Mouse (Mus musculus): Measurements from ENCODE around the gene Nav2. TPM values are rescaled to one million over a fixed set of nuclear protein-coding genes. Genes with fewer than 3 reads are reported as not detected.

The Nav2 gene
- total RNA-seq, 2 experiments from 2014 or later: 116 to 131 TPM

DNA sequence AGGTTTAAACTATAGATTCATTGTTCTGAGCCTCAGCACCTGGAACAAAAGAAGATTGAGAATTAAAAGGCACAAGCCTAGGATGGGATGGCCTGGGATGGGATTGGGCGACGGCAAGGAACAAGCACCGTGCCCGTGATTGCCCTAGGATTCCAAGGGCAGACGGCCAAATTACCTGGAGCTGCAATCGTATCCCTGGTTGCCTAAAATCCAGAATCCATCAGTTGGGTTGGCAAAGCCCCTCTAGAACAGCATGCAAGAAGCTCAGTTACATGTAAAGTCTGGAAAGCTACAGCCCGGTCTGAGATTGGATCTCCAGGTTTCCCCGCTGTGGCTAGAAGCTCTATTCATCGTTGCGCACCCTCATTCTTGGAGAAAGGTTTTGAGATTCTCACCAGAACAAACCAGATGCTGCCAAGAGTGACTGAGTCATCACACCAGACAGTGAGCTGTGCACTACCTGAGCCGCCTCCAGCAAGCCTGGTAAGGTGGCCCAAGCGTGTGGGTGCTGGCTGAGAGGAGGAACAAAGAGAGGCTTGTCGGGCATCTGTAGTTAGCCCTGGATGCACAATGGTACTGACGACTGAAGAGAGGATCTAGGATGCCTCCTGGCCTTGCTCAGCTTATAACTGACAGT is 531.9 kb downstream of the Nav2 start:
- intact Hi-C loops (cut with DNase I): no loop called here
- DNase-seq (ENCODE audit: extremely low spot score in 1 of 2, low spot score in 2 of 2): peak in 1 of 2 experiments; percentile 30

DNA sequence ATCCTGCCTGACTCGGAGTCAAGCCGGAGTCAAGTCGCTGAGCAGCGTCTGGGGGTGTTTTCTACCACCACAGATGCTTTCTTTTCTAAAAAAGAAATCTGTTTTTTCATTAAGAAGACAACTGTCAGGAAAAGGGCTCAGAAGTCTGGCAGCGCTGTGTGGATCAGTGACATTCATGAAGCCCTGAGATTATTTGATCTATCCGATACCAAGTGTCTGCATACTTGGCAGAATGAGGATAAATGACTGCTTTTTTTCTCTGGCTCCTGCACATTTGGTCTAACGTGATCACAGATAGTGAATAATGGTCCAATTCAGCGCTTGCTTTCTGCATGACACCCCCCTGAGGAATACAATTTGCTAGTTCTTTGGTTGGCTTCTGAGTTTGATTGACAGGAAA is 533.7 kb downstream of the Nav2 start:
- DNase-seq (ENCODE audit: extremely low spot score in 1 of 2, low spot score in 2 of 2): no peak
- intact Hi-C loops (cut with DNase I): no loop called here

DNA sequence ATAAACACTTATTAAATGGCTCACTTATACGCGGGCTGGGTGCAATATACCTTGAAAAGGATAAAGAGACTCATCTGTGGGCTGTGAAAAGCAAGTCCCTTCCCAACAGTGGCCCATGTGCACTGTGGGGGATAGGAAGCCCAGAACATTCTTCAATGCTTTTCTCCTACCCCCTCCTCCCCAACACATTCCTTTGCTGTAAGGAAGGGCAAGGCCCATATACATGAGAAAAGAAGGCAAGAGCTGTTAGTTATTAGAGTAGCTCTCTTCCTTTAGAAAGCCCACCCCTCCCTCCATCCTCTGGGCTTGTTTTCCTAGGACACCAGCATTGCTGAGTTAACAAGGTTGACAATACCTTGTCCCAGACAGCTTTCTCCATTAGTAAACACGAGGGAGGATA is 540.1 kb downstream of the Nav2 start:
- DNase-seq (ENCODE audit: extremely low spot score in 1 of 2, low spot score in 2 of 2): no peak
- intact Hi-C loops (cut with DNase I): no loop called here

DNA sequence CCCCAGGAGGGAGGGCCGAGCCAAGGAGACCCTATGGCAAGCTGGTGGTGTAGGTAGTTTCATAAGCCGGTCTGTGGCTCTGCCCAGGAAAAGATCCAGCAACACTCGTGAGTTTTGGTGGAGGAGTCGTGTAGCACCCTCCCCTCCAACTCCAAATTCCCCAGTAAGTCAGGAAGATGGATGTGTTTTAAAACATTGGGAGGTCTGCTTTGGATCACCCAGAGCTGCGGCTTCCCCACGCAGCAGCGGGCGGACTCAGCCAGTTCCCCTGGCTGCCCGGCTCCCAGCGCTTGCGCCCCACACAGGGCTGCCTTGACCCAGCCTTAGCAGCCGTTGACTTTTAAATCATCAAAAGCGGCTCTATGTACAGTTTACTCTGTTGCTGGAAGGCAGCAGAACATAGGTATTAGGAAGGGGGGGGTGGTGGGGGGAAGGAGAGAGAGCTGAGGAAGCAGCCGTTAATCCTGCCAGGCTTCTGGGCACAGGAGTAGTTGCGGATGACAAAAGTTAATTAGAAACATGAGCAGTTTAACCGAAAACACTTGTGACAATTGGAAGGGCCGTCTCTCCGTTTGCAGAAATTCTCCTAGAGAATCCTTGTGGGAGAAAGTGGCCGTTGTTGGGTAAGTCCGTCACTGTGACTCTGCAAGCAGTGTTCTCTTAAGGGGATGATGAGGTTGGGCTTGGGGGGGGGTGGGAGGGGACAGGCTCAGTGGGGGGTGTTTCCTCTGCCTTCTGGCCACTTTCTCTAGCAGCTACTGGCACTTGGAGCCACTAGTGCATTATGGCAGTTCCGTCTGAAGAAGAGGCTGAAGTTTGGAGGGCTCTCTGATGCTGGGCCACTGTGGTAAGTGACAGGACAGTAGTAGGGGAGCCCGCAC is 542.0 kb downstream of the Nav2 start:
- intact Hi-C loops (cut with DNase I): no loop called here
- peak in 1 of 2 experiments; percentile 38 for DNase-seq (ENCODE audit: extremely low spot score in 1 of 2, low spot score in 2 of 2)

DNA sequence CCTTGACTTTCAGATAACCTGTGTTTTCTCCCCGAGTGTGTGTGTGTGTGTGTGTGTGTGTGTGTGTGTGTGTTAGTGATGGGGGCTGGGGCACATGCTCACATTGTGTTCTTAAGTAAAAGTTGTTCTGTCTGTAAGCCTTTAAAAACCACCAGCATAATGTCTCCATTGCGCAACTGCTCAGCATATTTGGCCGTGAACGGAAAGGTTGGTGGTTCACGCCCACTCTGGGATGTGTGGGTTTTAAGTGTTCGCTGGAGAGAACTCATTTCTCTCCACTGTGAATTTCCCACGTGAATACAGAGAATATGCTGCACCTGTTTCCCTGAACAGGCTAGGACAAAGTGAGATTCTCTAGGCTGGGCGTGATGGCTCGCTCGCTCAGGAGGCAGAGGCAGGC is 542.7 kb downstream of the Nav2 start:
- no peak for DNase-seq (ENCODE audit: extremely low spot score in 1 of 2, low spot score in 2 of 2)
- intact Hi-C loops (cut with DNase I): no loop called here

DNA sequence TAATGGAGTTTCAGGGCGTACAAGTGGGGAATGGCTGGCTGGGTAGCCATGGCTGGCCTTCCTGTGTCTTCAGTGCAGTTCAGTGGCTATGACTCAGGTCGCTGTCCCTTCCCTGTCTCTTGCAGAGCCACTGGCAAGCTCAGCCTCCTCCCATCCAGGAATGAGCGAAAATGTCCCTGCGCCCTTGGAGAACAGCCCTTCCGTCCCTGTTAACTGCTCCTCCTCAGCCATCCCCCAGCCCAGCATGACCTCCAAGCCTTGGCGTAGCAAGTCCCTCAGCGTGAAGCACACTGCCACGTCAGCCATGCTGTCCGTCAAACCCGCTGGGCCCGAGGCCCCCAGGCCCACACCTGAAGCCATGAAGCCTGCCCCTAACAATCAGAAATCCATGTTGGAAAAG is 543.8 kb downstream of the Nav2 start:
- intact Hi-C loops (cut with DNase I): no loop called here
- DNase-seq (ENCODE audit: extremely low spot score in 1 of 2, low spot score in 2 of 2): no peak

DNA sequence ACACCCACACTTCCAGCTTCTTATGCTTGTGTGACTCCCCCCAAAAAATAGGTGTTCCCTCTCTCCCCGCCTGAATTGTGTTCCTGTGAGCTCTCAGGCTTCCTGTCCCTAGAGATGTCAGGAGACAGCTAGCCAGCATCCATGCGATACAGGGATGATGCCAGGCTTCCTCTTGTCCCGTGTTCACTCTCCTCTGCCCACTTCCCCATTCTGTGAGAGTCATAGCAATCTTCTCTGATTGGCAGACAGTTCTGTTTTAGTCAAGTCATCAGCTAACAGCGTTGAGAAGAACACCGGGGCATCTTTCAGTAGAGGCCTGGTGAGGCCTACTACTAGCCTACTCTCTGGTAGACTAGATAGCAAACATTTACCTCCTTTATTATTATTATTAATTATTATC is 546.1 kb downstream of the Nav2 start:
- DNase-seq (ENCODE audit: extremely low spot score in 1 of 2, low spot score in 2 of 2): no peak

DNA sequence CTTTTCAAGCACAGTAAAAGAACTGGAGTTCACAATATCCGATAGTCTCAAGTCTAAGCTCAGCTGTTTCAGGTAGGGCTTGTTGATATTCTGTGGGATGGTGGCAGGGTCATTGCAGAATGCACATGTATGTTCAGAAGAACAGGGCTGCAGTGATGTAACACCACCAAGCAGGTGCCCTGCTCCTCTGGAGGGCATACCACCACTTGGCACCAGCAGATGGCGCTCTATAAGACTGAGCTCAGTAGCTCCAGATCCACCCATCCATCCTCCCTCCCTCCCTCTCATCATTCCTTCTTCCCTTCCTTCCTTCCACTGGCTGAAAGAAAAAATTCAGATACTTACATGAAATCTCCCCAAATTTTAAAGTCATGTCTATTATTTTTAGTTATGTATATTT is 547.6 kb downstream of the Nav2 start:
- intact Hi-C loops (cut with DNase I): no loop called here
- DNase-seq (ENCODE audit: extremely low spot score in 1 of 2, low spot score in 2 of 2): peak in 1 of 2 experiments; percentile 74

More for the DNA sequence above, 546.1 kb downstream of the Nav2 start:
- intact Hi-C loops (cut with DNase I): no loop called here

DNA sequence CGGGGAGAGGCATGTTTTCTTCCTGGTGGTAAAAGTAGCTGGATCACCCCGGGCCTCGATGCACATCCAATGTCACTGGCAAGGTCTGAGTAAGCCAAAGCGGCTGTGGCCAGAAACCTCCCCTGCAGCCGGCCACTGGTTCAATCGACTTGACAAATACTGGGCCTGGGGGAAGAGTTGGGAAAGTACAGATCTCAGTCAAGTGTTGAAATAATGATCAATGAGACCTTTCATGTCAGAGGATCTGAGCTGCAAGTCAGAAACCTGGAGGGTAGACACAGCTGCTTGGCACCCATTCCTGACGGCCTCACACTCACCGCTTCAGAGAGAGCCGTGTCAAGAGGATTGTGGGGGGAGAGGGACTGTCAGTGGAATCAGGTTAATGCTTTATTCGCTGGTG is 548.9 kb downstream of the Nav2 start:
- no peak for DNase-seq (ENCODE audit: extremely low spot score in 1 of 2, low spot score in 2 of 2)
- intact Hi-C loops (cut with DNase I): no loop called here

DNA sequence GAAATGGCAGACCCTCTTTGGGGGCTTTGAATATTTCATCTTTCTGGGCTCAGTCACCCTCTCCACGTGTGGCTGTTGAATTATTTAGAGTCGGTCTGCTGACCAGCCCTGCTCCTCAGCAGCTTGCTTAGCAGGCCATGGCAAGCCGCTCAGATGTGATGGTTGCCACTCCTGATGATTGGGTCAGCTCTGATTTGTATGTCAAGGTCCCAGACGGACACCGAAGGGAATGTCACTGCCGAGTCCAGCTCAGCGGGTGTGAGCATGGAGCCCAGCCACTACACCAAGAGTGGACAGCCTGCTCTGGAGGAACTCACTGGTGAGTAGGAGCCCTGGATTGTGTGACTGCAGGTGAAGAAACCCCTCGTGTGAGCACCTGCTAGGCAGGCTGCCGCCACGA is 549.4 kb downstream of the Nav2 start:
- no peak for DNase-seq (ENCODE audit: extremely low spot score in 1 of 2, low spot score in 2 of 2)
- intact Hi-C loops (cut with DNase I): no loop called here

DNA sequence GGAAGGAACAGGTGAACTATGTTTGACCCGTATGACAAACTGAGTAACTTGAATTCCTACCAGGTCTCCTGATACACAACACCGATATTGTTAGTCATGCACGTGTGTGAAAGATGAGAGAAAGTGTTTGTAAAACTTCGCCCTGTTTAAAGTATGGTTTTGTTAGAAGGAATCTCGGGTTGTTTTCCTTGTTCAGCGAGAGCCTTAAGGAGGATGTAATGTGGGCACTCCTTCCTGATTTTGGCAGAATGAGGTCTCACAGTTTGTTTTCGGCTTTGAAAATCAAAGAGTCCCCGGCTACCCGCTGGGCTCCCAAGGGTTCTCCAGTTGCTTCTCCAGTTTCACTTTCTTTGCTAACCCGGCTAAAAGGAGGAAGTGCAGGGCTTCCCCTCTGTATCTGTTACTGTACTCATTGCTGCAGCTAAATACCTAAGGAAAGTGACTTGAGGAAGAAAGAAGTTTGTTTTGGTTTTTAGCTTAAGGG is 553.9 kb downstream of the Nav2 start:
- intact Hi-C loops (cut with DNase I): no loop called here
- peak in 1 of 2 experiments; percentile 70 for DNase-seq (ENCODE audit: extremely low spot score in 1 of 2, low spot score in 2 of 2)

DNA sequence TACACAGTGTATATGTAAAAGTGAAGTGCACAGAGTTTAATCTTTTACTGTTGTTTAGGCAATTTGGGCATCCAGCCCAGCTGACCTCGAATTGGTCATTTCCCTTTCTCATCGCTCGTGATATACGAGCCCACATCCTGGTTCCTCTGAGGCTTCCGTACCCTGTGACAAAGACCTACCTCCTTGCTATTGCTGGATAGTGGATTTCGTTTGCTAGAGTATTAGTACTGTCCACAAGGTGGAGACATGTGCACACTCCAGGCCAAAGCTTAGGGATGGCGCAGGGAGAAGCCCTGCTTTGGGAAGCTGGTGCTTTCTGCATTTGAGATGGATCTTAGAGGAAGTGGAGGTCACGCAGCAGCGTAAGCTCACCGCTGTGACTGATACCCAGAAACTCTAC is 559.3 kb downstream of the Nav2 start:
- DNase-seq (ENCODE audit: extremely low spot score in 1 of 2, low spot score in 2 of 2): peak in 1 of 2 experiments; percentile 50
- intact Hi-C loops (cut with DNase I): loop anchor here (5.0 kb wide), 1 partner anchor 134 kb away; no protein-coding TSS in a partner anchor

DNA sequence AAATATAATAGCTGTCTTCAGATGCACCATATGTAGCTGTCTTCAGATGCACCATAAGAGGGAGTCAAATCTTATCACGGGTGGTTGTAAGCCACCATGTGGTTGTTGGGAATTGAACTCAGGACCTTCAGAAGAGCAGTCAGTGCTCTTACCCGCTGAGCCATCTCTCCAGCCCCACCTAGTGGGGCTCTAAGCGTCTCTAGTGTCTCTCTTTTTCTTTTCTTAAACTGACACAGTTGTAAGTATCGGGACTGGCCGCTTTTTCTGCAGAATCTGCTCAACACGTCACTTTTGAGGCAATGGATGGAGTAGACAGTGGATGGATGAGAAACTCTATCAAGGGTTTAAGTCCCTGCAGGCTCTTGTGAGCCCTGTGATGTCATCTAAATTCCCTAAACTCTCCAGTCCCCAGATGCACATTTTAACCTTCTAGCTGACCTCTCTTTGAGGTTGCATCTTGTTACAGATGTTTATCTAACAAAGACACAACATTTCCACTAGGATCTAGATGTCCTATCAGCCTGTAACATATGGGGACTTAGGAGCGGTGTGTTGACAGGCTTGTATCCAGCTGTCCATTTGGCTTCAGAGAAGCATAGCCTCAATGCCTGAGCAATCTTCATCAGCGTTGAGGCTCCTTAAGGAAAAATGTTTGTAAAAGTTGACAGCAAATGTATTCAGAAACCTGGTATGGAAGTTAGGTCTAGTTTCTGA is 560.1 kb downstream of the Nav2 start:
- no peak for DNase-seq (ENCODE audit: extremely low spot score in 1 of 2, low spot score in 2 of 2)
- intact Hi-C loops (cut with DNase I): loop anchor here (5.0 kb wide), 1 partner anchor 134 kb away; no protein-coding TSS in a partner anchor

DNA sequence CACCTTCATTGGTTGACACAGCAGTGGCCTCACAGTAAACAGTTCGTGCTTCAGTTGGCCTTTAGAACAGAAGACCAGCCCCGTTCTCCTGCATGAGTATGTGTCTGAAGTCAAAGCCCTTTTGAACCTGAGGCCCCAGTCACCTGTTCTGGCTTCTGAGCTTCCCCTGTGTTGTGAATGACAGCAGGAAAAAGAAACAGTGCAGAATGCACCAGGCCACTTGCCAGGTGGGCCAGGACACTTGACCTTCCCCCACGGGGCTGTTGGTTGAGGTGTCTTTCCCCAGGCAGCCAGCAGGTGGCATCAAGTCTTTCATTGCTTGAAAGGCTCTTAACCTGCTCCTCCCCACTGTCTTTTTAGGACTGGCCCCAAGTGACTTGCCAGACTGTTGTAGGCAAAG is 562.8 kb downstream of the Nav2 start:
- DNase-seq (ENCODE audit: extremely low spot score in 1 of 2, low spot score in 2 of 2): peak; percentile 56 to 74
- intact Hi-C loops (cut with DNase I): loop anchor here (10.0 kb wide), 1 partner anchor 274 kb away; no protein-coding TSS in a partner anchor

DNA sequence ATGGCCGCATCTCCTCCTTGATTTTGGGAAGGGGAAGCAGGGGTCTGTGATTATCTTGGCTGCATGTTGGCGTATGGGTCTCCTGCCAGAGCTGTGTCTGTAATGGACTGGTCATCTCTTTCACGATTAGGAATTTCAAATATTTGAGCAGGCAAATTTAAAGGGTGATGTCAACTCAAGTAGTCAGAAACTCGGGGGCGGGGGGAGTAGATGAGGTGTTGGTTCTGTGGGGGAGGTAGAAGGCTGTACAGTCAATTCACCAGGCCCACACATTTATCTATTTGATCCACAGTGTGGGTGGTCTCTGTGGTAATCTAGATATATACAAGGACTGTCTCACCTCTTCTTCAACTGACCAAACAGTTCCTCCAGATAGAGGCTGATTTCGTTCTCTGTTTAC is 566.8 kb downstream of the Nav2 start:
- DNase-seq (ENCODE audit: extremely low spot score in 1 of 2, low spot score in 2 of 2): no peak
- intact Hi-C loops (cut with DNase I): loop anchor here (10.0 kb wide), 1 partner anchor 270 kb away; no protein-coding TSS in a partner anchor

DNA sequence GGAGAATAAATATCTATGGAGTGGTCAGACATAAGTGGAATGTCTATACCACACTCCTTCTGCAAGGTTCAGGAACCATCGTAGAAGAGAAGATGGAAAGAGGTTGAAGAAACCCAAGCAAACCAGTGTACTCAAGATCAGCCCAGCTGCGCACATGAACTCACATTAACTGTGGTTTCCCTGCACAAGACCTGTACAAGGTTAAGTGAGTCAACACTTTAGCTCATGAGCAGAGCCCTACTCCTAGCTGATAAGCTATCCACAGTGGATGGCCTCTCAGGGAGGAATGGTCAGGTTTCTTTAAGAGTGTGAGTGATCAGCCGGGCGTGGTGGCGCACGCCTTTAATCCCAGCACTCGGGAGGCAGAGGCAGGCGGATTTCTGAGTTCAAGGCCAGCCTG is 567.6 kb downstream of the Nav2 start:
- DNase-seq (ENCODE audit: extremely low spot score in 1 of 2, low spot score in 2 of 2): no peak
- intact Hi-C loops (cut with DNase I): loop anchor here (10.0 kb wide), 1 partner anchor 269 kb away; no protein-coding TSS in a partner anchor

DNA sequence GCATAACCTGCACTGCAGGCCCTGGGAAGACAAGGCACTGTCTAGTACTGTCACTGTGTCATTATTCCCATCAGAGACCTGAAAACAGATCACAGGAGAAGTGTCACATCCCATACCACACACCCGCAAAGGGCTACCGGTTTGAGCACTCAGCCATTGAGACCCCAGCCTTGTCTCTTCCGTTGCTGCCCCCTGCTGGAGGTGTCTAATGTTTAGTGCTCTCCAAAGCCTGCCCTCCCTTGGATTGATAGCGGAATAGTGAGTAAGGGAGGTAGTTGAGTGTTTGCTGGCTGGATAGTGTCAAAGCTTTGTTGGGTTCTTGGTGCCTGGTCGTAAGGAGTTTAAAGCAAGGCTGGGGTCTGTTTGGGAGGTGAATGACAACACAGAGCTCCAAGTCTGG is 568.1 kb downstream of the Nav2 start:
- intact Hi-C loops (cut with DNase I): loop anchor here (10.0 kb wide), 1 partner anchor 268 kb away; no protein-coding TSS in a partner anchor
- peak in 1 of 2 experiments; percentile 72 for DNase-seq (ENCODE audit: extremely low spot score in 1 of 2, low spot score in 2 of 2)

DNA sequence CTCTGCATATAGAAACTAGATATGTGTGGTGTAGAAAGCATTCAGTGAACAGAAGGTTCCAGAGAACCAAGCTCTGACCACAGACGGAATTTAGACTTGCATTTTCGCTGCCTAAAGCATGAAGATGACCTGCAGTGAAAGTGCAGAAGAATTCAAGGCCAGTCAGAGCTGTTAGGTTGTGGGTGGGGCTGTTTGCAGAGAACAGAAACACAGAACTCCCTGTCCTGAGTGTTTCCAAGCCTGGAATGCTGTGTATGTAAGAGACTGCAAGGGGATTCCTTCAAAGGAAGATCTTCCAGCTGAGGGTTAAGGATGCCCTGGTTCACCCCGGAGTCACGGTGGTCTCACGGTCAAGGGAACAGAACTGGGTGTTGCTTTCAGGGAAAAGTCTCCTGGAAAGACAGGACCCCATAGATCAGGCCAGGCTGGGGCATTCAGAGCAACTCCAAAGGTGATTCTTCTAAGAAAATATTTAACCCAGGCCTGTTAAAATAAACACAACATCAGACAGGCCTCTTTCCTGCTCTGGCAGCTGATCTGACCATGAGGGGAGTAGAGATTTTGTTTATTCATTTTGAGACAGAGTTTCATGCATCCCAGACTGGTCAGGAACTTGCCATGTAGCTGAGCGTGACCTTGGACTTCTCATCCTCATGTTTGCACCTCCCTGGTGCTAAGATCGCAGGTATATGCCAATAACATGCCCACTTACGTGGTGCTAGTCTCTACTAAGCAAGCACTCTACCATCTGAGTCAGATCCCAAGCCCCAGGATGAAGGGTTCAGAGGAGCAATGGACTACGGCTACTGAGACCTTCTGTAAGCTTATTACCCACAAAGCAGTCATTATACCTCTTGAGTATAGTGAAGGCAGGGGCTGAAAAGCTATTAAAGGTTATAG is 568.8 kb downstream of the Nav2 start:
- intact Hi-C loops (cut with DNase I): loop anchor here (10.0 kb wide), 1 partner anchor 267 kb away; no protein-coding TSS in a partner anchor

More for the DNA sequence above, 568.8 kb downstream of the Nav2 start:
- DNase-seq (ENCODE audit: extremely low spot score in 1 of 2, low spot score in 2 of 2): no peak
